Mouse (Mus musculus) thymus, postnatal 36 days (tissue): ENCODE results near the gene Kalrn.

Source experiments
- DNase-seq, 2 experiments: peaks; one replicate each; pipeline ENCODE4 v3.0.0; 2022; ENCODE audit warnings: mixed read lengths in 2 of 2

Kalrn gene

DNA sequence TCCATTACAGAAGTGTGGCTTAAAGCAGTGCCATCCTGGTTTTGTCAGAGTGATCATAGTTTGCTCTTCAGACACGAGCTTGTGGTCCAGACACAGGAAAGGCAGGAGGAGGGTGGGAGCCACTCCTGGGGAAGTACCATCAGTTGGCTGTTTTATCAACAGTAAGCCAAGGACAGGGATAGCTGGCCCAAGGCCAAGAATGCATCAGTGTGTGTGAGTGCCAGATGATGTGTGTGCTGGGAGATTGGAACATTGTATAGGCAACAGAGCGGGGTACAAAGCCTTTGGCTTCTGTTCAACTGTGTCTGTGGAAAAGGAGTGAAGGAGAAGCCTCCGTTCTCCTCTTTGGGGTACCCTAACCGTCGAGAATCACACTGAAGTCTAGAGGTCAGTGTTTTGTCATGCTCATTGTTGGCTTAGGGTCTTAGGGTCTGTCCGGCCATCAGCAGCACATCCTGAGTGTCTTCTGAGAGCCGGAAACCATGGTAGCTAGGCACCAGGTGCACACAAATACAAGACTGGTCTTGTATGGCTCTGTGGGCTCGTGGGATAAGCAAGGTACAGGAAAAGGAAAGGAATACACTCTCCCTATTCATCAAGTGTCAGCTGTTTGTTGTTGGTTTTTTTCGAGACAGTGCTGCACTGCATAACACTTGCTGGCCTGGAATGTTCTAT lies 644.4 kb downstream of the Kalrn start:
- no peak for DNase-seq

DNA sequence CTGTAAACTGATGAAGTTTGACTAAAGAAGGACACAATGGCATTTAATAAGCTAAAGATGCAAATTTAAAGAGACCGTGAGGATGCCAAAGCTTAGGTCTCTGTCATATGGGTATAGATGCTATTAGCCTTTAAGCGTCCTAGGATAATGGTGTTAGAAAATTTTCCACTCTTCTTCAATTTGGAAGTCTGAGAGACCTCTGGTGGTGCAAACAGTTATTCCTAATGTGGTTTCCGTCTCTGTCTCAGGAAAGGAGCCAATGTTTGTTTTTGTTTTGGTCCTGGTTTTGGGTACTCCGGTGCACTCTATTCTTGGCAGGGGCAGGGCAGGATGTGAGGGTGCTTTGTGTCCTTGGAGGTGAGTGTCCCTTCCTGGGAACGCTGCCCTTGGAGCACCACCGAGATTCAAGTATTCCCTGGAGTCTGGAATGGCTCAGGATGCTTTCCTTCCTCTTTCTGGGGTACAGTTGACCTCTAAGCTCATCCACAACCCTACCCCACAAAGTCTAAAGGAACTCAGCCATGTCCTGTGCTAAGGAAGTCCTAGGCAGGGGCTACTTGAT lies 646.0 kb downstream of the Kalrn start:
- no peak for DNase-seq

DNA sequence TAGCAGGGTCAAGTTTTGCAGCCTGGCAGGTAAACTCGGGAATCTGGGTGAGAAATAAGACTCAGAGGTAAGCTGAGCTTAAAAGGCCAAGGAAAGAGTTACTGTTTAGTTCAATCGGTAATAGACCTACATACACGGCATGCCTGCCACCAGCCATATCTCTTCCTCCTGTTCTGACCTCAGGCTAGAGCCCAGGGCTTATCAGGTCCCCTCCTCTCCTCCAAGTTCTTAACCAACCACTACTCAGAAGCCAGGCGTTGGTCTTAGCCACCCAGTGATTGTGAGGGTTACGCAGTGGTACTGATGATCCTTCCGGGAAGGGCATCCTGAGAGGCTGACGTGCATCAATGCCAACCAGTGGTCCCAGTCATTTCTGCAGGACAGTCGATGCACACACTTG lies 649.6 kb downstream of the Kalrn start:
- DNase-seq: no peak

DNA sequence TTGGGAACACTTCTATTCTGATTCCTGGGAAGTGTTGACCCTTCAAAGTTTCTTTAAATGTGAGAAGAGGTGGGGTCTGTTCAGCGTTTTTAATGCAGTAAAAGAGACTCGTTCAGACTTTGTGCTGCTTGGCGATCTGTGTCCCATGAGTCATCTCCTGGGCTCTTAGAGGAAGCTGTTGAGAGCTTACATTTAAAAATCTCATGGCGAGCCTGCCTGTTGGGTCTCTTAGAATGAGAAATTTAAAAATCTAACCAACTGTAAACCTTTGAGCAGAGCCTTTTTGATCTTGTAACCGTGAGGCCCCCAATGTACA lies 650.4 kb downstream of the Kalrn start:
- DNase-seq: no peak

DNA sequence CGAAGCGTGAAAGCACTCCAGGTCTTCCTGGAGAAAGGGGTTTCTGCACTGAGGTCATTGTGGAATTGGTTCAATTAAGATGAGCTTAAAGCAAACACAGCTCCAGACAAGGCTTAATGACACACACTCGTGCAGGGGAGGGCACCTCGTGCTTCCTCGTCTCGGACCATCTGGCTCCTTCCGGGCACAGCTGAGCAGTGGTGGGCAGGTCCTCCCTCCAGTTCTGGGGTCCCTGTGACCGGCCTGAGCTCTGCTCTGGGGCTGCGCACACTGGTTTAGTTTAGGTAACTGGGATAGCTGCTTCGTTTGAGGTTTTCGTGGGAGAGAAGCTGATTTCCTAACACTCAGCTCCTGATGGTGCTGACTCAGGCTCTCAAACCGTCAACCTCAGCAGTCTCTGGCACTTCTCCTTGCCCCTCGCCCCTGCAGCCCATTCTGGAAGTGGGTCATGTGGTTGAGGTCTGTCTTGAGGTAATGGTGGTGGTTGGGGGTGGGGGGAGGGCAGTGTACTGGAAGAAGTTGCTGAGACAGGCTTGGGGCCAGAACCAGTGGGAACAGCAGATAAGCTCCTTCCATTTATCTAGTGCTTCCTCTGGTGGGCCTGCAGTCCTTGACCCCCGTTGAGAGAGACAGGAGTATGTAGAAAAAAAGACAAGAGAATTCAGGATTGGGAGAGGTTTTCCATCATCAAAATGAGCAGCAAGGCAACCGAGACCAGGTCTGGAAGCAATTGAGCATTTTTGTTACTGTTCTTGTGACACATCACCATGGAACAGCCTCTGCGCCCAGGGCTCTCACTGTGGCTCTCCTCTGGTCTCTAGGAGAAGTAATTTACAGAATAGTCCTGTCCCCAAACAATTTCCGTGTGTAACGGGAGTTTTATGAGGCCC lies 651.0 kb downstream of the Kalrn start:
- peak; percentile 19 to 24 for DNase-seq

DNA sequence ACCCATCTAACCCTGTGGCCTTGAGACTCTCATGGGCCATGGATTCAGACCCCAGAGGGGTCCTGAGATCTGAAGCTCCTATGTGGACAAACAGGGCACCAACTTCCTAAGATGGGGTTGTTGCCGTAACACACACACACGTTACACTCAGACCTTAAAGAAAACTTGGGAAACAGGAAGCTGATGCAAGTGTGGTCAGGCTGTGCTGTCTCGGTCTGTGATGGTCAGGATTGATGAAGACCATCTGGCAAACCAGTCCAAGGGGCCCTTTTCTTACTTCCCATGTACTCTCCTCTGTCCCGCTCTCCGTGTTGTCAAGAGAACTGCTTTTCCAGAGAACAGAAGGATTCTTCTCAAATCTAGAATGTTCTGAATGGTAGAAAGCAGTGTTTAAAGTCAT lies 651.8 kb downstream of the Kalrn start:
- DNase-seq: no peak
